Mouse (Mus musculus) lung, postnatal 14 days (tissue): Measurements from ENCODE around the gene Olfr441.
"Not testable (repeated sequence)": the region's sequence is repeated elsewhere in the genome, so short reads cannot be mapped to it uniquely, and the experiment has no call there.

ENCODE experiments used
- DNase-seq: peaks from one replicate; pipeline ENCODE4 v3.0.0; 2021

Gene Olfr441

GRCm38 (mm10) chr6:43106069-43106468 lies at the start of gene Olfr441:
TSS of gene Olfr441 (plus strand) at chr6:43106369.
- DNase-seq, result not testable (repeated sequence)

- peak; percentile 2 for DNase-seq
Measured at GRCm38 (mm10) chr6:43078750-43079149, 27.4 kb upstream of the Olfr441 start.

GRCm38 (mm10) chr6:43081405-43081804 lies 24.8 kb upstream of the Olfr441 start:
- not testable (repeated sequence) for DNase-seq

GRCm38 (mm10) chr6:43146267-43146666 lies 40.1 kb downstream of the Olfr441 start, which contains the start of gene Olfr237-ps1:
TSS of gene Olfr237-ps1 (plus strand) at chr6:43146567.
- DNase-seq, result not testable (repeated sequence)

- no peak for DNase-seq
Measured at GRCm38 (mm10) chr6:43159502-43159901, 53.3 kb downstream of the Olfr441 start.

- no peak for DNase-seq
Measured at GRCm38 (mm10) chr6:43162982-43163381, 56.8 kb downstream of the Olfr441 start, which contains the start of gene Olfr437. TSS of gene Olfr437 (plus strand) at chr6:43163282.

- no peak for DNase-seq
Measured at GRCm38 (mm10) chr6:43167246-43167645, 61.1 kb downstream of the Olfr441 start.
